Comparison of ENCODE assay signal across 8 mouse cellular contexts in genomic region chr6:72690595-72690994, GRCm38 (mm10).
DNase-seq lines count a peak whose midpoint lies in the region; ATAC-seq and TF ChIP-seq lines count a peak whose summit lies in the region.
"Had no signal": no experiment of that assay in that cellular context is flagged by ENCODE, and none has a peak within 500 bp of the region (broad histone marks: within the 10 kb centered on the region; RNA-seq: fewer than 3 reads in every experiment).

No protein-coding gene starts in this region.

- 28% methylated on average over 10 of the region's 10 CpGs for WGBS in liver, embryonic 12.5 days (ENCODE audit: insufficient replicate concordance)
- WGBS in liver, embryonic 11.5 days: 33% methylated on average over 10 of the region's 10 CpGs
- WGBS in embryonic facial prominence, embryonic 13.5 days: 56% methylated on average over 10 of the region's 10 CpGs
- WGBS in kidney, embryonic 15.5 days: 53% methylated on average over 10 of the region's 10 CpGs
- WGBS in stomach, embryonic 15.5 days: 52% methylated on average over 10 of the region's 10 CpGs

- intact Hi-C loops in left cerebral cortex, adult 2 months (cut with DNase I): no loop called here

- peaks cover 19% of the 10 kb centered on the region for H3K4me1 ChIP-seq in liver, embryonic 12.5 days
- peaks cover 17% of the 10 kb centered on the region; the same call in 1 of the 2 replicates for H3K4me1 ChIP-seq in liver, embryonic 11.5 days (replicated peaks; ENCODE audit: control insufficient read depth, insufficient read depth, low read length)
- peaks cover 99% of the 10 kb centered on the region for H3K4me1 ChIP-seq in embryonic facial prominence, embryonic 13.5 days
- H3K4me1 ChIP-seq in kidney, embryonic 15.5 days: peaks cover 71% of the 10 kb centered on the region
- H3K4me1 ChIP-seq in stomach, embryonic 15.5 days: peaks cover 54% of the 10 kb centered on the region

- no peak for DNase-seq in liver, embryonic 11.5 days (ENCODE audit: low spot score)
- DNase-seq in left cerebral cortex, adult 2 months (ENCODE audit: extremely low spot score in 1 of 2, low spot score in 2 of 2): no peak
- no peak for DNase-seq in layer of hippocampus, adult 11-12 months (ENCODE audit: low spot score)
- DNase-seq: thymus, postnatal 4 days had no signal

- no peaks in the 10 kb centered on the region for H3K36me3 ChIP-seq in liver, embryonic 12.5 days
- no peaks in the 10 kb centered on the region for H3K36me3 ChIP-seq in liver, embryonic 11.5 days (ENCODE audit: control insufficient read depth, insufficient read depth, low read length)
- no peaks in the 10 kb centered on the region for H3K36me3 ChIP-seq in embryonic facial prominence, embryonic 13.5 days
- no peaks in the 10 kb centered on the region for H3K36me3 ChIP-seq in kidney, embryonic 15.5 days
- no peaks in the 10 kb centered on the region for H3K36me3 ChIP-seq in stomach, embryonic 15.5 days

- no peak for ATAC-seq in liver, embryonic 12.5 days
- ATAC-seq in liver, embryonic 11.5 days (replicated peaks; ENCODE audit: low FRiP score): no peak
- no peak for ATAC-seq in embryonic facial prominence, embryonic 13.5 days (ENCODE audit: insufficient number of reproducible peaks, insufficient read depth, low FRiP score, low TSS enrichment, low read depth)
- no peak for ATAC-seq in kidney, embryonic 15.5 days (replicated peaks; ENCODE audit: low FRiP score)
- ATAC-seq in stomach, embryonic 15.5 days (ENCODE audit: insufficient read depth, low FRiP score, low read depth): no peak

- 0 out of 2 replicates have a peak, but pooled peaks cover 6% of the 10 kb centered on the region for H3K27me3 ChIP-seq in liver, embryonic 12.5 days (replicated peaks)
- no peaks in the 10 kb centered on the region for H3K27me3 ChIP-seq in liver, embryonic 11.5 days (replicated peaks; ENCODE audit: control insufficient read depth, insufficient read depth, low read length)
- H3K27me3 ChIP-seq in embryonic facial prominence, embryonic 13.5 days: no peaks in the 10 kb centered on the region
- no peaks in the 10 kb centered on the region for H3K27me3 ChIP-seq in kidney, embryonic 15.5 days
- no peaks in the 10 kb centered on the region for H3K27me3 ChIP-seq in stomach, embryonic 15.5 days (replicated peaks)

- no peak overlapping the region for H3K9ac ChIP-seq in liver, embryonic 12.5 days
- H3K9ac ChIP-seq in liver, embryonic 11.5 days (ENCODE audit: low read depth, low read length): no peak overlapping the region
- no peak overlapping the region for H3K9ac ChIP-seq in embryonic facial prominence, embryonic 13.5 days
- H3K9ac ChIP-seq in kidney, embryonic 15.5 days: no peak overlapping the region
- H3K9ac ChIP-seq in stomach, embryonic 15.5 days: no peak overlapping the region

- TF ChIP-seq CTCF in left cerebral cortex, adult 2 months (IDR thresholded peaks at IDR 0.05): no peak

- H3K4me3 ChIP-seq in liver, embryonic 12.5 days: no peak overlapping the region
- H3K4me3 ChIP-seq in liver, embryonic 11.5 days (ENCODE audit: low read depth, low read length): no peak overlapping the region
- no peak overlapping the region for H3K4me3 ChIP-seq in embryonic facial prominence, embryonic 13.5 days
- no peak overlapping the region for H3K4me3 ChIP-seq in kidney, embryonic 15.5 days (replicated peaks)
- no peak overlapping the region for H3K4me3 ChIP-seq in stomach, embryonic 15.5 days (replicated peaks)
- no peak overlapping the region for H3K4me3 ChIP-seq in left cerebral cortex, adult 2 months

- no peaks in the 10 kb centered on the region for H3K9me3 ChIP-seq in liver, embryonic 12.5 days (replicated peaks)
- no peaks in the 10 kb centered on the region for H3K9me3 ChIP-seq in liver, embryonic 11.5 days (ENCODE audit: control insufficient read depth, low read length)
- no peaks in the 10 kb centered on the region for H3K9me3 ChIP-seq in embryonic facial prominence, embryonic 13.5 days
- no peaks in the 10 kb centered on the region for H3K9me3 ChIP-seq in kidney, embryonic 15.5 days (replicated peaks)
- H3K9me3 ChIP-seq in stomach, embryonic 15.5 days: no peaks in the 10 kb centered on the region

- H3K4me2 ChIP-seq in liver, embryonic 12.5 days: no peak overlapping the region
- H3K4me2 ChIP-seq in liver, embryonic 11.5 days: no peak overlapping the region
- peak overlapping the region; percentile 9; the same call in 1 of the 2 replicates for H3K4me2 ChIP-seq in embryonic facial prominence, embryonic 13.5 days
- H3K4me2 ChIP-seq in kidney, embryonic 15.5 days: peak overlapping the region; percentile 28; the same call in 1 of the 2 replicates
- H3K4me2 ChIP-seq in stomach, embryonic 15.5 days: no peak overlapping the region

- H3K27ac ChIP-seq in liver, embryonic 12.5 days: 0 out of 2 replicates have a peak overlapping the region, but pooled peaks have one; percentile 6
- no peak overlapping the region; the same call in 1 of the 2 replicates for H3K27ac ChIP-seq in liver, embryonic 11.5 days (ENCODE audit: low read depth, low read length)
- H3K27ac ChIP-seq in embryonic facial prominence, embryonic 13.5 days: peak overlapping the region; percentile 87
- peak overlapping the region; percentile 81 for H3K27ac ChIP-seq in kidney, embryonic 15.5 days
- H3K27ac ChIP-seq in stomach, embryonic 15.5 days: peak overlapping the region; percentile 51
- H3K27ac ChIP-seq in left cerebral cortex, adult 2 months: no peak overlapping the region

Comparison
In these comparisons a context has a peak if more than half of its experiments do, and no peak if none do; other contexts are left out.
1. H3K27ac ChIP-seq: peak in liver, embryonic 12.5 days (single experiment), embryonic facial prominence, embryonic 13.5 days (single experiment), kidney, embryonic 15.5 days (single experiment) and stomach, embryonic 15.5 days (single experiment); none in liver, embryonic 11.5 days (single experiment) and left cerebral cortex, adult 2 months (single experiment).
2. H3K4me2 ChIP-seq: peak in embryonic facial prominence, embryonic 13.5 days (single experiment) and kidney, embryonic 15.5 days (single experiment); none in liver, embryonic 12.5 days (single experiment), liver, embryonic 11.5 days (single experiment) and stomach, embryonic 15.5 days (single experiment).